Mouse (Mus musculus): ENCODE data around the gene Dst.

DNA sequence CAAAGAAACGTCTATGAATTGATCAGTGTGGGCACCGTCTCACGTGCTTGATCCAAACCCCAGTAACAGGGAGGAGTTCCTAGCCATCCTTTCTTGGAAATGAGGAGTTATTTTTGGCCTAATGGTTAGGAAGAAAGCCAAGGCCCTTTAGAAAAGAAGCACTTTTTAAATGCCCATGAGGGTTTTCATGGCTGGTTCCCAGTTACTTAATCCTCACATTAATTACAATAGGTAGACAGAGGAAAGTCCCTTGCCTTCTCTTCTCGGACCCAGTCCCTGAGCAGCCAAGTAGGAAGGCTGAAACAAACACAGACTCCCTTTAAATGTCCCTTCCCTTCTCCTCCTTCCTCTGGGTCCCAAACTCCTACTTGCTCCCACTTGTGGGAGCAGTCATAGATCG, 396.2 kb downstream of the Dst start:
- TF ChIP-seq CTCF (conservative IDR thresholded peaks at IDR 0.05; ENCODE audit: insufficient read depth, insufficient read length, low read depth, low read length) (no peak), POLR2A (IDR thresholded peaks at IDR 0.05; ENCODE audit: low read depth, low read length) (no peak)

Data from kidney, adult 2 months (tissue).